In genomic region chr3:129535444-129535843, GRCm38 (mm10) we compare ENCODE assay signal across 8 mouse cellular contexts. TPM values are rescaled to one million over a fixed set of nuclear protein-coding genes. Genes with fewer than 3 reads are reported as not detected.
DNase-seq lines count a peak whose midpoint lies in the region; ATAC-seq and TF ChIP-seq lines count a peak whose summit lies in the region.

No protein-coding gene starts in this region.

- H3K9ac ChIP-seq in forebrain, embryonic 16.5 days (replicated peaks; ENCODE audit: low read depth, low read length): peak overlapping the region; percentile 97
- no peak overlapping the region for H3K9ac ChIP-seq in liver, embryonic 15.5 days

- no peaks in the 10 kb centered on the region for H3K9me3 ChIP-seq in forebrain, embryonic 16.5 days (ENCODE audit: control insufficient read depth, low read length)
- no peaks in the 10 kb centered on the region for H3K9me3 ChIP-seq in liver, embryonic 15.5 days (replicated peaks)

- no peak for TF ChIP-seq POLR2A in cerebellum, adult 2 months (IDR thresholded peaks at IDR 0.05; ENCODE audit: borderline replicate concordance, insufficient read depth, low read length)

- TF ChIP-seq CTCF in cerebellum, adult 2 months (IDR thresholded peaks at IDR 0.05; ENCODE audit: borderline replicate concordance, insufficient read depth, low read depth, low read length): no peak

- H3K27me3 ChIP-seq in cerebellum, adult 2 months (ENCODE audit: control insufficient read depth, insufficient read depth, low read length): no peaks in the 10 kb centered on the region
- H3K27me3 ChIP-seq in forebrain, embryonic 16.5 days (replicated peaks; ENCODE audit: control insufficient read depth, insufficient read depth, low read length): no peaks in the 10 kb centered on the region
- H3K27me3 ChIP-seq in liver, embryonic 15.5 days: no peaks in the 10 kb centered on the region

- no peak for ATAC-seq in forebrain, embryonic 16.5 days
- no peak for ATAC-seq in liver, embryonic 15.5 days (ENCODE audit: insufficient read depth)
- no peak for ATAC-seq in inflammation-experienced regulatory T-cells, adult 6 months

- 21% methylated on average over 6 of the region's 6 CpGs for WGBS in cerebellum, adult 2 months
- 7% methylated on average over 6 of the region's 6 CpGs for WGBS in forebrain, embryonic 16.5 days
- 50% methylated on average over 6 of the region's 6 CpGs for WGBS in liver, embryonic 15.5 days (ENCODE audit: insufficient replicate concordance)

- H3K4me3 ChIP-seq in cerebellum, adult 2 months (replicated peaks; ENCODE audit: insufficient read depth, low read depth, low read length): peak overlapping the region; percentile 13
- H3K4me3 ChIP-seq in forebrain, embryonic 16.5 days (replicated peaks; ENCODE audit: low read length): peak overlapping the region; percentile 80
- H3K4me3 ChIP-seq in liver, embryonic 15.5 days (replicated peaks): peak overlapping the region; percentile 39; the same call in 1 of the 2 replicates

- H3K4me2 ChIP-seq in forebrain, embryonic 16.5 days (ENCODE audit: low read length): peak overlapping the region; percentile 84
- H3K4me2 ChIP-seq in liver, embryonic 15.5 days: peak overlapping the region; percentile 90

- no peaks in the 10 kb centered on the region for H3K36me3 ChIP-seq in forebrain, embryonic 16.5 days (ENCODE audit: control insufficient read depth, insufficient read depth)
- H3K36me3 ChIP-seq in liver, embryonic 15.5 days (replicated peaks): no peaks in the 10 kb centered on the region

- no peak overlapping the region for H3K27ac ChIP-seq in cerebellum, adult 2 months (ENCODE audit: insufficient read depth, low read length)
- peak overlapping the region; percentile 99 for H3K27ac ChIP-seq in forebrain, embryonic 16.5 days (ENCODE audit: low read length)
- H3K27ac ChIP-seq in liver, embryonic 15.5 days (replicated peaks): peak overlapping the region; percentile 82

- H3K4me1 ChIP-seq in cerebellum, adult 2 months (ENCODE audit: control insufficient read depth, insufficient read depth, low read length): peaks cover 6% of the 10 kb centered on the region
- peaks cover 33% of the 10 kb centered on the region for H3K4me1 ChIP-seq in forebrain, embryonic 16.5 days (replicated peaks; ENCODE audit: control insufficient read depth, insufficient read depth, low read length)
- H3K4me1 ChIP-seq in liver, embryonic 15.5 days (replicated peaks): peaks cover 51% of the 10 kb centered on the region

- DNase-seq in cerebellum, adult 2 months: no peak
- DNase-seq in cerebellum, adult 11 months: no peak
- DNase-seq in A20 (ENCODE audit: low read depth, low spot score): peak; percentile 68
- no peak for DNase-seq in urinary bladder, postnatal 36 days (ENCODE audit: low spot score in 2 of 2)
- DNase-seq in frontal cortex, postnatal 25 days (ENCODE audit: low spot score in 2 of 2): no peak

RNA-seq across cellular contexts. Expression of gene Elovl6, which starts 3.3 kb away (rescaled TPM):
- polyA plus RNA-seq in cerebellum, adult 2 months (2012; rRNA removed): 38.3 and 40.6 TPM in 2 replicates
- polyA plus RNA-seq in forebrain, embryonic 16.5 days (2015; fragmentation: Nextera tagmentation; extraction: Ambion mirVana): 43.5 and 44.7 TPM in 2 replicates
- 10.3 and 12.0 TPM in 2 replicates for polyA plus RNA-seq in liver, embryonic 15.5 days (2015; fragmentation: Nextera tagmentation; extraction: Ambion mirVana)
- polyA plus RNA-seq in inflammation-experienced regulatory T-cells, adult 6 months (2017; shearing (Covaris generic)): 10 to 100 TPM in 2 of 3 experiments, 1 to 10 TPM in 1; 9.0 to 16.4 (median 11.1) TPM

Comparison
In these comparisons a context has a peak if more than half of its experiments do, and no peak if none do; other contexts are left out.
1. H3K4me3 ChIP-seq: peak in every context shown above with its lines; median percentile 80 in forebrain, embryonic 16.5 days; 39 in liver, embryonic 15.5 days; 13 in cerebellum, adult 2 months.